Mouse (Mus musculus) testis, adult 2 months (tissue): Measurements from ENCODE around the gene Pnkd.

Experiments
- CTCF ChIP-seq: fragments of 200-500 bp; IDR thresholded peaks from 2 replicates; pipeline ENCODE4 v1.5.1; 2012; ENCODE audit warnings: low read depth, mild to moderate bottlenecking, inconsistent platforms, low read length, moderate library complexity; ENCODE audit not compliant: control insufficient read depth, insufficient read depth, insufficient replicate concordance
- POLR2A ChIP-seq: fragments of 200-500 bp; IDR thresholded peaks from 2 replicates; pipeline ENCODE4 v1.6.1; 2012; ENCODE audit warnings: low read depth, mild to moderate bottlenecking, inconsistent platforms, low read length, moderate library complexity; ENCODE audit not compliant: control insufficient read depth

GRCm38 (mm10) chr1:74236590-74237317 is 48.0 kb upstream of the Pnkd start:
- no peak for TF ChIP-seq CTCF
- TF ChIP-seq POLR2A = no peak
